Mouse (Mus musculus) G1E (cell line): ENCODE data around the gene Slc38a7.

Source experiments
- CTCF ChIP-seq: IDR thresholded peaks from 2 replicates; pipeline ENCODE4 v1.5.1; 2012; ENCODE audit warnings: low read depth, low read length, inconsistent platforms, mixed read lengths
- POLR2AphosphoS5 ChIP-seq: IDR thresholded peaks from 2 replicates; pipeline ENCODE4 v1.6.1; 2012; ENCODE audit warnings: low read depth, low read length, inconsistent platforms; ENCODE audit not compliant: insufficient replicate concordance
- TAL1 ChIP-seq: conservative IDR thresholded peaks from 2 replicates; pipeline ENCODE4 v1.6.1; 2012; ENCODE audit warnings: low read depth, low read length, inconsistent platforms, mixed read lengths

DNA sequence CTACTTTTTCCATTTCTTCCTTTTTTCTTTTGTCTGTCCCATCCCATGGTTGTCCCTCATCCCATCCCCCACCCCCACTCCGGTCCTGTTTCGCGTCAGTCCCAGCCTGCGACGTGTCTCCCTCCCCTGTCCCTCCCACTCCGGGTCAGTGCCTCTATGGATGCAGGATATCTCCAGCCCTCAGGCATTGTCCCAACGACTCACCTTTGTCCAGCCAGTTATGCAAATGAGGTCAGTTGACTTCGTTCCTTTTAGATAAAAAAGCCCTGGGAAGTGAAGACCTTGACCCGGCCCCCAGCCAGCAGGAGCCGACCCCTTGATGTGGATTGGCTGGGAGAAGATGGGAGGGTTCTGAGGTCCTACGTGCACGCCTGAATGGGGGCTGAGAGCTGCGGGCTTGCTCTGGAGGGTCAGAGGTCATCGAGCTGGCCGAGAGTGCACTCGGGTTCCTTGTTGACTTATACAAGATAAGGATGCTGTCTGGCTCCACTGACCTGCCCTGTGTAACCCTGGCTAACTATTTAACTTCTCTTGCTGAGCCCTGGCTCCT is 19.8 kb downstream of the Slc38a7 start:
- TF ChIP-seq POLR2AphosphoS5, result no peak
- TF ChIP-seq CTCF, result no peak
- TF ChIP-seq TAL1, result no peak
